Mouse (Mus musculus) cerebellum, postnatal 14 days (tissue): ENCODE measurements around the gene Smurf2.

Experiments
- DNase-seq, 2 experiments: peaks; one replicate each; pipeline ENCODE4 v3.0.0; 2021; ENCODE audit warnings: mixed read lengths in 2 of 2

Gene Smurf2

DNA sequence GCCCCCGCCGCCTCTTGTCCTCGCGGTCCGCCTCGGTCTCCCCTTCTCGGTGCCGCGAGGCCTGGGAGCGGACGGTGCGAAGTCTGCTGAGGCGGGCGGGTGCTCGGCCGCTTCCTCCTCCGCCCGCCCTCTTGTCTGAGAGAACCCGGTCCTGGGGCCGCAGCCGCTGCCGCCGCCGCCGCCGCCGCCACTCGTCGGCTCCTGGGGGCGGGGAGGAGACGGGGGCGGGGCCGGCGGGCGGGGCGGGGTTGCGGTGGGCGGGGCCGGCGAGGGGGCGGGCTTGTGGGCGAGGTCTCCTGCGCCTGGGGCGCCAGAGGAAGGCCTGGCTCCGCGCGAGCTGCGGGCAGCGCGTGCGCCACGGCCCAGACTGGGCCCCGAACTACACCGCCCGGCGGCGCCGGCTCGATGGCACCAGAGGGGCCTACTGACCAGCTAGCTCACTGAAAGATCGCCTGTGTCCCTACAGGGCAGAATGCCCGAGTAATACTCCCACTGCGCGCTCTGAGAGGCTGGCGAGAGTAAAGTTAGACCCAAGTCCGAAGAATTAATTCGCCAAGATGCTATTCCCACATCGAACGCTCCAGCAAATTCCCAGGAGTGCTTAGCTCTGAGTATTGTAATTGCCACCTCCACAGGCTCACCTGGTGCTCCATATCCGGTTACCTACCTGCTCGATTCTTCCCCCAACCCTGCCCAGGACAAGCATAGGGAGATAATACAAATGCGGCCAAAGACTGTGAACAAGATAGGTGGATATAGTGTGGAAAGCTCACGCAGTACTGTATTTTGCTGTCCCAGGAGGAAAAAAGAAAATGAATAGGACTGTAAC lies at the start of gene Smurf2:
Smurf2 (minus strand) TSS at position 165 of the 829 bp plus-strand sequence.
- DNase-seq = peak; percentile 90 to 92

- no peak for DNase-seq
Observed at GRCm38 (mm10) chr11:106969798-106970197, 49.3 kb upstream of the Smurf2 start.

GRCm38 (mm10) chr11:106967630-106968029 lies 47.1 kb upstream of the Smurf2 start:
- DNase-seq = no peak

- DNase-seq = no peak
Observed at GRCm38 (mm10) chr11:106965881-106966280, 45.4 kb upstream of the Smurf2 start.

GRCm38 (mm10) chr11:106962310-106962709 lies 41.8 kb upstream of the Smurf2 start:
- DNase-seq = no peak

DNA sequence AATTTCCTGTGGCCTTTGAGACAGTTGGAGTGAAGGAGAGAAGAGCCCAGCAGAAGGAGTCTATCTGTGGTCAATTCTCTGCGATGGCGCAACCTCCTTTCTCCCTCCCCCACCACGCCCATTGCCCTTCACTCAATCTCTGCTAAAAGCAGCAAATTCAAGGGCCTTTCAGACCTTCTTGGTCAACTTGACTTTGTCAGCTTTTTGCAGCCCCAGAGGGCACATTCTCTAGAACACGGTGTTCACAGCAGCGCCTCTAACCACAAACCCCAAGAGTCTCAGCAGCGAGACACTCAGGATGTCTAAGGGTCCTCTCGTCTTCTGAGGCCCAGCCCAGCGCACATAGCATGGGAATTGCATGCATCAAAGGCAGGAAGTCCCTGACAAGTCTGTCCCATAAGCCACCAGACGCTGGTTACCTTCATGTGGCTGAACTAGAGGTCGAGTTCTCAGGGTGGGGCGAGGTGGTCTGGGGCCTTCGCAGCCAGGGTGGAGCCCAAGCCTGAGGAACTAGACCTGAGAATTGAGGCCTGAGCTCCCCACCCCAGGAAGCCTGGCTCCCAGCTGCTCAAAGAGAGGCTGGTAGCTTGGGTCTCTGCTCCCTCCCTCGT lies 41.1 kb upstream of the Smurf2 start:
- no peak for DNase-seq

- DNase-seq = no peak
Observed at GRCm38 (mm10) chr11:106959121-106959520, 38.6 kb upstream of the Smurf2 start.

DNA sequence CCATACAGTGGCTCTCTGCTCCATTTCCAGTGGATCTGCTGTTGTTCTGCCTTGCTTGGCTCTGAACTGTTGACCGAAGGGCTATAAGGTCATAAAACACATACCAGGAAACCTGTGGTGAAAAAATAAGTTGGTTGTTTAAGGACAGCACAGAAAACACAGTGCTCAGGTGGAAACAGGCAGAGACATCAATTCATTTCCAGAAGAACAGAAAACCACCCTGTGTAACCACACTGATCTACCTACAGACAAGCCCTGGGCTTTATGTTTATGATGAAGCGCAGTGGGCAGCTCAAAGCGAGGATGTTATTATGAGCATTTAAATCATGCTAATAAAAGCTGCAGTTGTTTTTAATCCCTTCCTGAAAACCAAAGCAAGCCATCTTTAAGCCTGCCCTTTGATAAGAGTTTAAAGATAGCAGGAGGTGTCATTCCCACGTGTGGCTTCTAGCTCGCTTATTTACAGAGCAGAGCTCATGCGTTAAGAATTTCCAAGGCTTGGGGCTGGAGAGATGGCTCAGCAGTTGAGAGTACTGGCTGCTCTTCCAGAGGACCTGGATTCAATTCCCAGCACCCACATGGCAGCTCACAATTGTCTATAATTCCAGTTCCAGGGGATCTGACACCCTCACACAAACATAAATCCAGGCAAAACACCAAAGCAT lies 38.0 kb upstream of the Smurf2 start:
- DNase-seq = no peak

- DNase-seq = peak in 1 of 2 experiments; percentile 26
Observed at GRCm38 (mm10) chr11:106957271-106957980, 36.9 kb upstream of the Smurf2 start.

DNA sequence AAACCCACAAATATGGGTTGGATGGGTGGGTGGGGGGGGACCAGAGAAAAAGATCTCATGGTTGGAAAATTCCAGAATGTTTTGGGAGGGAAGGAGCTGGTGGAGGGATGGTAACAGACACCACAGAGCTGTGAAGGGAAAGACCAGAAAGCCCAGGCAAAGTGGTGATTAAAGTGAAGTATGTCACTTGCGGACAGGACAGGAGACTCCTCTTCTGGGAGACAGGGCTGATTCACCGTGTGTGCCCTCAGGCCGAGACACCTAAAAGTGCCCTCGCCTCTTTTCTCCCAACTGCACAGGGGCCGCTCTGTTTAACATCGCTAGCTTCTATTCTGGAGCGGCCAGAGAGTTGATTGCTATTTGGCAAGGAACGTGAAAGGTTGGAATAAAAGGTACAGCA lies 34.1 kb upstream of the Smurf2 start:
- DNase-seq = no peak

- no peak for DNase-seq
Observed at GRCm38 (mm10) chr11:106954116-106954515, 33.6 kb upstream of the Smurf2 start.

GRCm38 (mm10) chr11:106937306-106937705 lies 16.8 kb upstream of the Smurf2 start:
- DNase-seq = no peak

- DNase-seq = no peak
Observed at GRCm38 (mm10) chr11:106930366-106930765, 9.9 kb upstream of the Smurf2 start.

- DNase-seq = peak in 1 of 2 experiments; percentile 18
Observed at GRCm38 (mm10) chr11:106928935-106929334, 8.4 kb upstream of the Smurf2 start.

GRCm38 (mm10) chr11:106927950-106928349 lies 7.4 kb upstream of the Smurf2 start:
- DNase-seq = no peak

GRCm38 (mm10) chr11:106927226-106927625 lies 6.7 kb upstream of the Smurf2 start:
- DNase-seq = no peak

DNA sequence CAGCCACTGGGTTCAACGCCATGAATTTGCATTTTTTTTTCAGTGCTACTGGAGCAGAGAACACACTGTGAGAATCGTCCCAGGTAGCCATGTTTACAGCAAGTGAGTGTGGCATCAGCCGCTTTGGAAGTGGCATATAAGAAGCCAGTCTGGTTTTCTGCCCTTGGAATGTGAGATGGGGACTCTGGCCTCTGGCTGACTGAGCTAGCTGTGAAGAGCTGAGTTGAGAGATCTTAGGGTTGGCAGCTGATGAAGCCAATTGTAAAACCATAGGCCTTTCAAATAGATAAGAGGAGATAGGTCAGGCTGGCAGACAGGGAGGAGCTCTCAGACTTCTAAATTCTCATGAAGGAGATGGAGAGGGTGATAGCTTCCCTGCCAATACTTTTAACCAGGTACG lies 6.2 kb upstream of the Smurf2 start:
- DNase-seq = no peak

DNA sequence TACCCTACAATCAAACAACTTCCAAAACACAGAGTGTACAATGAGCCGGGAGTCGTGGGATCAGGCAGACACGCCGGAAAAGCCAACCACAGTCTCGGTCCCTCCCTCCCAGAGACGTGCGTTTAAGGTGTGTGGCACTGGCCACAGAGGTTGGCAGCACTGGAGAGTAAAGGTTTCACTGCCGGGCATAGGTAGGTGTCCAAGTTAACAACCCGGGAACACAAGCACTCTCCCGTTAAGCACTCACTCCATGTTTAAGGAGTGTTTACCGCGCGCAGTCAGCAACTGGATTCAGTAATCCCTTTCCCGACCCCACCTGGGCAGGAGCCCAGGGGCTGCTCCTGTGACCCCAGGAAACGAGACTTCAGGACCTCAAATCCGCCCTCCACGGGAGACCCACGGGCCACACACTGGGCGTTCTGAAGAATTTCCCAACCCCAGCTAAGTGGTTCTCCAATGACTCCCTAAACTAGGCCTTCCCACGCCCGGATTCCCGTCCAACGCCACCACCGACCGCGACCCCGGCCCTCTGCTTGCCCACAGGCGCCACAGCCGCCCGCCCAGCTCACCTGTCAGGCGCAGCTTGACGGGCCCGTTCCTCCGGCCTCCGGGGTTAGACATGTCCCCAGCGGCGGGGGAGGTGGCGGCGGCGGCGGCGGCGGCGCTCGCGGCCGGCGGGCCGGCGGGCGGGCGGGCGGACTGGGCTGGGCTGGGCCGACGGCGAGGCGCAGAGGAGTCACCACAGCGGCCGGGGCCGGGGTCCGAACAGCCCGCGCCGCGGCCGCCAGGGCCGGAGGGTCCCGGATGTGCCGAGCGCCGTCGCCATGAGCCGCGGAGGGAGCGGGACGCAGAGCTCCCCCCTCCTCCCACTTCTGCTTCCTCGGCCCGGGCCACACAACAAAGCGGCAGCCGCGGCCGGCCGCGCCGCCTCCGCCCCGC lies 634 bp downstream of the Smurf2 start:
- DNase-seq = peak; percentile 61 to 68

DNA sequence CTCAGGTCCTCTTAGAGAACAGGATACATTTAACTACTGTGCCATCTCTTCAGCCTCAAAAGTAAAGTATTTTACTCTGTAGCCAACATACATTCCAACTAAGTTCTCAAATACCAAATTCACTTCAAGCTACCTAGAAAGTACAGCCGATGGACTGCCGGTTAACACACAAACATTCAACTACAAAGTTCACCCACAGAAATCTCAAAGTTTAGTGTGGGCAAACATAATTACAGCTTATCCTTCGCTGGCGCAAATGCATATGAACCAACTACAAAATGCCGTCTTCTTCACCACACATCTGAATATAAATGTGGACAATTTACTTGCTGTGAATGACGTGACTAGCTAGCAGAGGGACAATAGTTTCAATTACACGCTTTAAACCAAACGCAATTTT lies 1.6 kb downstream of the Smurf2 start:
- no peak for DNase-seq

GRCm38 (mm10) chr11:106911257-106911656 lies 9.3 kb downstream of the Smurf2 start:
- no peak for DNase-seq

GRCm38 (mm10) chr11:106908016-106908415 lies 12.5 kb downstream of the Smurf2 start:
- DNase-seq = peak in 1 of 2 experiments; percentile 18

DNA sequence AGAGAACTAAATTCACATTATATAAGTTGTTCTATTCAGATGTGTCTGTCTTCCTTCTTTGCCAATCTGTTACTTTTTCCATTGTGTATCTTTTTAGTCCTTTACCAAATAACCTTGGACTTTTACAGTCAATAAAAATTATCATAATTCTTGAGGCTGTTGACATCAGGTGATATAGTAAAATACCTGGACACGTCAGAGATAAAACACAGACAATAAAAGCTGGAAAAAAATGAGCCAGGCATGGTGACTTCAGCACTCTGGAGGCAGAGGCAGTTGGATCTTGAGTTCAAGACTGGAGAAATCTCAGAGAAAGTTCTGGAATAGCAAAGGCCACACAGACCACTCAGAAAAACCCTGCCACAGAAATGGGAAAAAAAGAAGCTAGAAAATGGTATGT lies 13.3 kb downstream of the Smurf2 start:
- DNase-seq = no peak
